Mouse (Mus musculus) liver, embryonic 11.5 days (tissue): ENCODE measurements around the gene Adgrl3. TPM values are rescaled to one million over a fixed set of nuclear protein-coding genes. Genes with fewer than 3 reads are reported as not detected.

ENCODE experiments used
- ATAC-seq: fragments of 200-750 bp; cut with Nextera tagmentation; replicated peaks from 2 replicates; pipeline ENCODE4 v1.8.0; 2017; ENCODE audit warnings: moderate number of reproducible peaks, mild to moderate bottlenecking, moderate TSS enrichment, moderate library complexity; ENCODE audit not compliant: low FRiP score
- DNase-seq: peaks from one replicate; pipeline ENCODE4 v3.0.0-alpha.2; 2017; ENCODE audit warnings: low spot score
- H3K27ac ChIP-seq: fragments of 300-500 bp; sonication (generic); 2 replicates; pipeline ENCODE4 v1.5.1; 2014; ENCODE audit warnings: mild to moderate bottlenecking, low read depth, low read length, control low read depth
- H3K27me3 ChIP-seq: fragments of 300-500 bp; sonication (generic); replicated peaks from 2 replicates; pipeline ENCODE4 v1.6.1; 2014; ENCODE audit warnings: low read length, mixed read lengths; ENCODE audit not compliant: control insufficient read depth, insufficient read depth
- H3K36me3 ChIP-seq: fragments of 300-500 bp; sonication (generic); 2 replicates; pipeline ENCODE4 v1.6.1; 2014; ENCODE audit warnings: mild to moderate bottlenecking, low read length, moderate library complexity, mixed read lengths; ENCODE audit not compliant: control insufficient read depth, insufficient read depth
- H3K4me1 ChIP-seq: fragments of 300-500 bp; sonication (generic); replicated peaks from 2 replicates; pipeline ENCODE4 v1.6.1; 2014; ENCODE audit warnings: low read length, mixed read lengths; ENCODE audit not compliant: control insufficient read depth, insufficient read depth
- H3K4me2 ChIP-seq: fragments of 300-500 bp; sonication (generic); 2 replicates; pipeline ENCODE4 v1.6.1; 2014; ENCODE audit warnings: mild to moderate bottlenecking, control low read depth, moderate library complexity
- H3K4me3 ChIP-seq: fragments of 300-500 bp; sonication (generic); 2 replicates; pipeline ENCODE4 v1.5.1; 2014; ENCODE audit warnings: low read depth, low read length, control low read depth
- H3K9ac ChIP-seq: fragments of 300-500 bp; sonication (generic); 2 replicates; pipeline ENCODE4 v1.6.1; 2014; ENCODE audit warnings: low read depth, low read length, control low read depth
- H3K9me3 ChIP-seq: fragments of 300-500 bp; sonication (generic); 2 replicates; pipeline ENCODE4 v1.6.1; 2016; ENCODE audit warnings: low read length, inconsistent platforms, mixed read lengths; ENCODE audit not compliant: control insufficient read depth
- WGBS: fragments of 180-500 bp; shearing (Covaris S2); extraction: QIAGEN DNeasy Blood & Tissue Kit; methylation state at CpG from one replicate; pipeline ENCODE4 v1.1.7; 2014; 5-methylcytosine and 5-hydroxymethylcytosine counted together
- polyA plus RNA-seq: library from polyadenylated mRNA; unstranded; fragments of >200 nt; fragmentation: Nextera tagmentation; extraction: Ambion mirVana; gene quantifications from 2 replicates; pipeline ENCODE4 v1.2.1, GENCODE M21; 2014

Adgrl3 gene
- polyA plus RNA-seq, 1 experiment from 2014 or later = 9.1 TPM

DNA sequence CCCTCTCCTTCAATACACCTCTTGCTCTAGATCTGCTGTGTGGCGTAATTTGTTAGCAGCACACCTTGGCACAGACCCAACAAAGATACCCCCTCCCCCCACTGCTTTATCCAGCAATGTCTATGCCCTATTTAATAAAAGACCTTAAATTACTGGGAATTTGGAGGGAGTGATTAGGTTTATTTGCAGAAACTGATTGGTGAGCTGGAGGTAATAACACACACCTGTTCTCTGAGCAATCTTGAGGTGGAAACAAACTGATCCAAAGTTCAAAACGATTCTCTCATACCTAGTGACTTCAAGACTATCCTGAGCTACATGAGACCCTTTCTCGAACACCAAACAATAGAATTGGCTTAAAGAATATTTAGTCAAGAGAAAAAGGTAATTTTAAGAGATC is 565.0 kb downstream of the Adgrl3 start:
- 70% methylated on average over 3 of the region's 3 CpGs for WGBS
- no peaks in the 10 kb centered on the region for H3K4me1 ChIP-seq
- no peak overlapping the region for H3K9ac ChIP-seq
- H3K4me2 ChIP-seq = no peak overlapping the region
- H3K9me3 ChIP-seq = no peaks in the 10 kb centered on the region
- ATAC-seq (no peak), DNase-seq (no peak)
- H3K27me3 ChIP-seq = no peaks in the 10 kb centered on the region
- H3K36me3 ChIP-seq = no peaks in the 10 kb centered on the region
- no peak overlapping the region for H3K27ac ChIP-seq
- H3K4me3 ChIP-seq = no peak overlapping the region

GRCm38 (mm10) chr5:81590005-81590694 is 570.2 kb downstream of the Adgrl3 start:
- 72% methylated on average over 14 of the region's 14 CpGs for WGBS
- H3K9me3 ChIP-seq = no peaks in the 10 kb centered on the region
- H3K4me1 ChIP-seq = no peaks in the 10 kb centered on the region
- no peak for DNase-seq
- H3K27ac ChIP-seq = no peak overlapping the region
- no peak overlapping the region for H3K9ac ChIP-seq
- no peaks in the 10 kb centered on the region for H3K36me3 ChIP-seq
- no peak overlapping the region for H3K4me2 ChIP-seq
- no peak for ATAC-seq
- no peak overlapping the region for H3K4me3 ChIP-seq
- H3K27me3 ChIP-seq = no peaks in the 10 kb centered on the region

GRCm38 (mm10) chr5:81591481-81591880 is 571.5 kb downstream of the Adgrl3 start:
- Histone ChIP-seq H3K9ac (no peak overlapping the region), H3K4me1 (no peaks in the 10 kb centered on the region), H3K4me2 (no peak overlapping the region), H3K27ac (no peak overlapping the region), H3K27me3 (no peaks in the 10 kb centered on the region), H3K36me3 (no peaks in the 10 kb centered on the region), H3K9me3 (no peaks in the 10 kb centered on the region), H3K4me3 (no peak overlapping the region)
- DNase-seq (no peak), ATAC-seq (no peak)
- WGBS = 40% methylated on average over 3 of the region's 3 CpGs

DNA sequence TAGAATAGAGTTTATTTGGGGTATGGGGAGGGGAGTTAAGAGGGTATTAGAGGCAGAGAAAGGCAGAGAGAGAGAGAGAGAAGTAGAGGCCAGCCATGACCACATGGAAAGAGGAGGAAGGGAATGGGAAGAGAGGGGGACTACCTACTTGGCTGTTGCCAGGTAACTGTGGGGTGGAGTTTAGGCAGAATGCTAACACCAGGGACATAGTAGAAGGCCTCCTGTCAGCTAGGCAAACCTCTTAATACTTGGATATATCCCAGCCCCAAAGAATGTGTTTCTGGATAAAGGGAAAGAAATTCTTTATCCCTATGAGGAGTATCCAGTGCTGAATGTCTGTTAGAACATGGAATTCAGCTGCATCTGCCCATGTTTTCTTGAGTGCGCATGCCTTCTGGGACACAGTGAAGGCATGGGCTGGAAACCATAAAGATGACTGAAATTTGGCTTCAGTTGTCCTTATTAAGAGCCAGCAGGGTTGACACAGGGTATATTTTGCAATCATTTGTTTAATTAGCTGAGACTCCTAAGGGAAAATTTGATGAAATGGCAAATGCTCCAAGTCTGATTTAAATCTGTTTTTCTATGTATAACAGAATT is 573.6 kb downstream of the Adgrl3 start:
- Histone ChIP-seq H3K9ac (no peak overlapping the region), H3K27ac (no peak overlapping the region), H3K4me2 (no peak overlapping the region), H3K27me3 (no peaks in the 10 kb centered on the region), H3K4me1 (no peaks in the 10 kb centered on the region), H3K36me3 (no peaks in the 10 kb centered on the region), H3K9me3 (no peaks in the 10 kb centered on the region), H3K4me3 (no peak overlapping the region)
- ATAC-seq (no peak), DNase-seq (no peak)
- 100% methylated on average over 1 of the region's 1 CpGs for WGBS

- 59% methylated on average over 6 of the region's 6 CpGs for WGBS
- H3K9me3 ChIP-seq = no peaks in the 10 kb centered on the region
- ATAC-seq (no peak), DNase-seq (no peak)
- H3K27ac ChIP-seq = no peak overlapping the region
- H3K4me2 ChIP-seq = no peak overlapping the region
- no peaks in the 10 kb centered on the region for H3K36me3 ChIP-seq
- no peak overlapping the region for H3K4me3 ChIP-seq
- H3K4me1 ChIP-seq = no peaks in the 10 kb centered on the region
- no peaks in the 10 kb centered on the region for H3K27me3 ChIP-seq
- no peak overlapping the region for H3K9ac ChIP-seq
Measured at GRCm38 (mm10) chr5:81598041-81598440, 578.1 kb downstream of the Adgrl3 start.

DNA sequence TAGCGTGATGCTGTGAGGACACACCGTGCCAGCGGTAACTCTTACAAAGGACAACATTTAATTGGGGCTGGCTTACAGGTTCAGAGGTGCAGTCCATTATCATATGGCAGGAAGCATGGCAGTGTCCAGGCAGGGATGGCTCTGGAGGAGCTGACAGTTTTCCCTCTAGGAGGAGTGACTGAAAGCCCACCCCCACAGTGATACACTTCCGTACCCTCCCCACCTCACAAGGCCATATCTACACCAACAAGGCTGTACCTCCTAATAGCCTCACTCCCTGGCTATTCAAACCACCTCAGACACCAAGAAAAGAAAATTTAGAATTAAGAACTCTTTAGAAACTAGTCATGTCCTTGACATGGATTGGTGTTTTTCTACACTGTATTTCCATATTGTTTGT is 583.0 kb downstream of the Adgrl3 start:
- 90% methylated on average over 4 of the region's 4 CpGs for WGBS
- DNase-seq = no peak
- no peak overlapping the region for H3K4me3 ChIP-seq
- no peak for ATAC-seq
- H3K27me3 ChIP-seq = no peaks in the 10 kb centered on the region
- no peaks in the 10 kb centered on the region for H3K36me3 ChIP-seq
- no peaks in the 10 kb centered on the region for H3K4me1 ChIP-seq
- no peak overlapping the region for H3K4me2 ChIP-seq
- H3K9me3 ChIP-seq = no peaks in the 10 kb centered on the region
- no peak overlapping the region for H3K27ac ChIP-seq
- no peak overlapping the region for H3K9ac ChIP-seq

DNA sequence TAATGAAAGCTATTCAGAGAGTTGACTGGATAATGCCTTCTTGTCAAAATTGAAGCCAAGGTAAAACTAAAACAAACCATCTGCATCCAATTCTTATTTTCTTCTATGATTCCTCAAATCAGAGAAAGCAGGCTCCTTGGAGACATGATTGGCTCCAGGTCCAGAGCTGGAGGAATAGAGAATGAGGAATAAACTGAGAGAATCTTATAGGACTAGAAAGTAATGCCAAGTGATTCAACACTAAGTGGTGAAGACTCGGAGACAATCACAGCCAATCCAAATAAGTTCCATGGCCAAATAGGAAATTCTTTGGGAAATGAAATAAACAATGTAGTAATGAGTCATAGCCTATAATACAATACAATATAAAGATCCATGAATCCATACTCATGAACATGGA is 585.7 kb downstream of the Adgrl3 start:
- 83% methylated on average over 1 of the region's 1 CpGs for WGBS
- H3K36me3 ChIP-seq = no peaks in the 10 kb centered on the region
- no peak for DNase-seq
- no peak overlapping the region for H3K4me3 ChIP-seq
- no peaks in the 10 kb centered on the region for H3K9me3 ChIP-seq
- no peaks in the 10 kb centered on the region for H3K4me1 ChIP-seq
- no peak for ATAC-seq
- no peak overlapping the region for H3K9ac ChIP-seq
- no peaks in the 10 kb centered on the region for H3K27me3 ChIP-seq
- H3K27ac ChIP-seq = no peak overlapping the region
- H3K4me2 ChIP-seq = no peak overlapping the region

- Histone ChIP-seq H3K27ac (no peak overlapping the region), H3K4me3 (no peak overlapping the region), H3K36me3 (no peaks in the 10 kb centered on the region), H3K4me2 (no peak overlapping the region), H3K9me3 (no peaks in the 10 kb centered on the region), H3K27me3 (no peaks in the 10 kb centered on the region), H3K4me1 (no peaks in the 10 kb centered on the region), H3K9ac (no peak overlapping the region)
- 84% methylated on average over 5 of the region's 5 CpGs for WGBS
- DNase-seq (no peak), ATAC-seq (no peak)
Measured at GRCm38 (mm10) chr5:81610223-81610622, 590.3 kb downstream of the Adgrl3 start.

DNA sequence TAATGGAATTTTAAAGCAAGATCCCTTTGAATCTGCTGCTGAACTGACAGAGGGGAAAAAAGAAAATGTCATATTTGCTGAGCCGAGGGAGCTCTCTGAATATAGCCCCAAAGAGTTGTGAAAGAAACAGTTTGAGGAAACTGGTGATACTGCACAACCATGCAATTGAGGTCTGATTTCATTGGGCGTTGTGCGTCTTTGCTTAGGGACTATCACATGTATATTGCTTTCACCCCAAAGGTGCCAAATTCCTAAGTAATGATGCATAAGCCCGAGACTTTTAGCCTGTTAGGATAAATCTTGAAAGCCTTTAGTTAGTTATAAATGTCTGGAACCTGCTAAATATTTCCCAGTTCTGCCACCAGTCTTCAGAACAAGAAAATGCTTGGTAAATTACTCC is 594.7 kb downstream of the Adgrl3 start:
- ATAC-seq (no peak), DNase-seq (no peak)
- Histone ChIP-seq H3K4me3 (no peak overlapping the region), H3K4me1 (no peaks in the 10 kb centered on the region), H3K9me3 (no peaks in the 10 kb centered on the region), H3K4me2 (no peak overlapping the region), H3K9ac (no peak overlapping the region), H3K36me3 (no peaks in the 10 kb centered on the region), H3K27me3 (no peaks in the 10 kb centered on the region), H3K27ac (no peak overlapping the region)
- whole genome bisulfite sequencing = 72% methylated on average over 4 of the region's 4 CpGs
